Mouse (Mus musculus) adrenal gland, postnatal 14 days (tissue): Measurements from ENCODE around the gene Smad6. TPM values are rescaled to one million over a fixed set of nuclear protein-coding genes. Genes with fewer than 3 reads are reported as not detected.
A peak's percentile ranks its signal among the peaks of the same experiment; 100 is the strongest.

Experiments used
- DNase-seq: peaks from one replicate; pipeline ENCODE4 v3.0.0; 2021; ENCODE audit warnings: mixed read lengths
- total RNA-seq: library from RNA; stranded (reverse); gene quantifications from 2 replicates; pipeline ENCODE4 v1.2.3, GENCODE M21; 2021

Smad6 gene
- total RNA-seq, 1 experiment from 2014 or later, result 12.0 TPM

DNA sequence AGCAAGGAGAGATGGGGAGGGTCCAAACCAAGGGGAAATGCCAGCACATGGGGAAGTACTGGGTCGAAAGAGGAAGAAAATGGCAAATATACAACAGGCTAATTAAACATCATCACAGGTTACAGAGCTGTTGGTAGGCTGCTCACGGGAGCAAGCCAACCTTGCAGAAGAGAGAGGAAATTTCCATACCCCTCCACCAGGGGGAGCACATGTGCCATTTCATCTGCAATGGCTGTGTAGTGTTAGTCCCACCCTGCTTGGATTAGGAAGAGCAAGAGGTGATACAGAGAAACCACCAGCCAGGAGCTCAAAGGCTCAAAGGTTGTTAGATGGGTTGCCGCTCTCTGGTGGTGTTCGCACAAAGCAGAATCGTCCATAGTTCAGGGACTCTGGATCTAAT is 105.9 kb downstream of the Smad6 start:
- DNase-seq, result peak; percentile 90

DNA sequence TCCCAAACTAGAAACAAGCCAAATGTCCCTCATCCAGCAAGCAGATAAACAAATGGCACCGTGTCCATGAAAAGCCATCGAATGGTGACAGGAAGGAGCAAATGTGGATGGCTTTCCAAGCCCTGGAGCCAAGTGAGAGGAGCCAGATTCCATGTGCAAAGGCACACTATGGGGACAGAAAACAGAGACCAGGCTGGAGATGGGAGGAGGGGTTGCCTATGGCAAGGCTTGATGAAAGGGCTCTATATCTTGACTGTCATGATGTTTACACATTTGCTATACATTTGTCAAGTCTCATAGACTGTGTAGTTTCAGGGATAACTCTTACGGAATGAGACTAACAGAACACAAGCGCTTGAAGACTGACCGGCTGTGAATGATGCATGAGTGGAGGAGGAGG is 106.9 kb downstream of the Smad6 start:
- no peak for DNase-seq

DNA sequence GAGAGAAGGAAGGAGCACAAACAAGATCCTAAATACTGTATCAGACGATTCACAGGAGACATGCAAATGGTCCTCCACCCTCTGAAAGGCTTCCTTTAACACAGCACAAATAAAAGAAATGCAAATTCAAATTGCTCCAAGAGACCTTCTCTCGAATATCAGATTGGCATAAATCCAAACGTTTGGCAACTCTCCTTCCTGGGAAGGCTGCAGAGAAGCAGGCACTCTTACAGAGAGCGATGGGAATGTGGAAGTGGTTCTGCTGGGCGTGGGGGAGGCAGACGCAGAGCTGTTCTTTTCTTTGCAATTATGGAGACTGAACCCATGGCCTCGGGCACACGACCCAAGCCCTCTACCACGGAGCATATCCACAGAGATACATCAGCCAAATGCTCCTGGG is 109.8 kb downstream of the Smad6 start:
- no peak for DNase-seq

DNA sequence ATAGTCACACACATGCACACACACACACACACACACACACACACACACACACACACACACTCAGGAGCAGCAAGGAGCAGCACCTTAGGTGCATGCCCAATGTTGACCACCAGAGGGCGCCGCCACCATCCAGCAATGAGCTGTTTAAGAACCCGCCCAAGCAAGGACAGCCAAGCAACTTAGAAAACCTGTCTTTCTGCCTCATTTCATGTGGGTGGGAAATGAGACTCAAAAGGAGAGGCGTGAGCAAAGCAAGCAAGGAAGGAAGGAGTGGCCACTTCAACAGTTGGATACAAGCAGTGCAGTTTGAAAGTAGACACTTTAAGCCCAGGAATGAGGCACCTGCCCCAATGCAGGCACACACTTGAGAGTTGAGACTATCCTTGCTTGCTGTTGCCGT is 112.2 kb downstream of the Smad6 start:
- peak; percentile 91 for DNase-seq

DNA sequence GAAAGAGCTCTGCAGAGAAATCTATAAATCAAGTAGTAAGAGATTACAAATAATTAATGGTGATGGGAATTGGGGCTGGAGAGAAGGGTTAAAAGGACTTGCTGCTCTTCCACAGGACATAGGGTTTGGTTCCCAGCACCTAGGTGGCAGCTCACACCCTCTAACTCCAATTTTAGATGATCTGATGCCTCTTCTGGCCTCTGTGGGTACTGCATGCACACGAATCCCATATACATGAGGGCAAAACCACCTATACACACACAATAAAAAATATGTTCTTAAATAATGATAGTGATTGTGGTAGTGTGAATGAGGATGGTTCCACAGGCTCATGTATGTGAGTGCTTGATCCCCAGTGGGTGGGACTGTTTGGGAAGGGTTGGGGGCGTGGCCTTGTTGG is 117.3 kb downstream of the Smad6 start:
- no peak for DNase-seq

Other genes starting within 250 kb of the Smad6 start
- 1.6 and 1.9 TPM in 2 replicates for gene Lctl, start 95.1 kb upstream of the Smad6 start, total RNA-seq
- 6.3 and 7.0 TPM in 2 replicates for gene Zwilch, start 151.0 kb upstream of the Smad6 start, total RNA-seq
- 872 and 1,008 TPM in 2 replicates for gene Rpl4, start 151.3 kb upstream of the Smad6 start, total RNA-seq
- gene Snapc5, start 157.2 kb upstream of the Smad6 start, total RNA-seq, result 20.4 and 22.9 TPM in 2 replicates
- gene Uchl4, start 213.1 kb upstream of the Smad6 start, total RNA-seq, result 1.5 and 3.0 TPM in 2 replicates
- gene Map2k1, start 231.6 kb upstream of the Smad6 start, total RNA-seq, result 55.4 and 58.9 TPM in 2 replicates